Mouse (Mus musculus) gastrocnemius, postnatal 25 days (tissue): ENCODE results near the gene Zc3hc1. TPM values are rescaled to one million over a fixed set of nuclear protein-coding genes. Genes with fewer than 3 reads are reported as not detected.

Source experiments
- DNase-seq: peaks from one replicate; pipeline ENCODE4 v3.0.0; 2022
- total RNA-seq, 2 experiments: library from RNA; stranded (reverse); gene quantifications; 1 replicate in 1 of 2; 2 replicates in 1 of 2; pipeline ENCODE4 v1.2.3; 2021

The Zc3hc1 gene
- total RNA-seq, 2 experiments from 2014 or later, result 15.2 to 15.8 TPM

DNA sequence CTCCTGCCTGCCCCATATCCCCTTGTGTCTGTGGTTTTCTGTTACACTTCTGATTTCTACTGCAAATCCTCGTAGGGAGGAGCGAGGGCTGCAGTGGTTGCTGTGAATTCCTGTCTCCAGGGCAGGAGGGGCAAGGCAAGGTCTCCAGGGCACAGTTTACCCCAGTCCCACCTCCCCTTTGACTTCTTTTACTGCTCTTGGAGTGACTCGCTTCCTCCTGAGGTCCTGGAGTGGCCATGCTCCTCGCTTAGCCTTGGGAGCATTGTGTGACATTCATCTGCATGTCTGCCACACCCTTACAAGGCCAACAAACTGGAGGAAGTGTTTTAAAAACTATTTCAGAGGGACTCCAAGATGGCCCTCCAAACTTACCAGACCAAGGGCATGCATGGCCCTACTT lies 69.8 kb downstream of the Zc3hc1 start:
- no peak for DNase-seq

DNA sequence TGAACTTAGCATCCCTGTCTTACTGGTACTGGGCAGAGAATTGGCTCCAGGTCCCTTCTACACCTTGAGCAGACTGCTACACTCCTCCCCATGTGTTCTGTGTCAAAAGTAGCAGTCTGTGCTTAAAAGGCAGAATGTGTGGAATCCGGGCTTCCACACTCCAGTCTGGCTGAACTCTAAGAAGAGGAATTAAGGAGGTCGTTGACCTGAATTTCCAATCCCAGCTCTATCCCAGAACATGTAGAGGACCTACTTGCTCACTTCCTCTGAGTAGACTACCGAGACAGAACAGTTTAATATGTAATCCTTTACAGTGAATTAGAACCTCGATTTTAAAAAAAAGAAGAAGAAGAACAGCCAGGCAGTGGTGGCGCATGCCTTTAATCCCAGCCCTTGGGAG lies 71.6 kb downstream of the Zc3hc1 start:
- DNase-seq, result no peak

Other genes starting within 250 kb of the Zc3hc1 start
- gene Ube2h, start 86.5 kb downstream of the Zc3hc1 start, total RNA-seq, result 10 to 100 TPM; 50.4 to 62.2 TPM
- 10 to 100 TPM; 44.3 to 46.2 TPM for gene Klhdc10, start 10.8 kb upstream of the Zc3hc1 start, total RNA-seq
- gene Tmem209, start 118.8 kb upstream of the Zc3hc1 start, total RNA-seq, result 1 to 10 TPM; 7.4 to 9.1 TPM
- under 1 TPM in 1 of 2 experiments, not detected in 1; 0.54 TPM for gene Ssmem1, start 118.8 kb upstream of the Zc3hc1 start, total RNA-seq
- gene Cpa2, start 150.6 kb upstream of the Zc3hc1 start, total RNA-seq, result not detected
- gene Cpa4, start 177.3 kb upstream of the Zc3hc1 start, total RNA-seq, result not detected
- gene Cpa5, start 220.0 kb upstream of the Zc3hc1 start, total RNA-seq, result not detected
- not detected for gene Cpa1, start 248.2 kb upstream of the Zc3hc1 start, total RNA-seq